Mouse (Mus musculus) left cerebral cortex, postnatal 4 days (tissue): ENCODE data around the gene Cep128. TPM values are rescaled to one million over a fixed set of nuclear protein-coding genes. Genes with fewer than 3 reads are reported as not detected.
A peak's percentile ranks its signal among the peaks of the same experiment; 100 is the strongest.
"Not testable (repeated sequence)": the region's sequence is repeated elsewhere in the genome, so short reads cannot be mapped to it uniquely, and the experiment has no call there.

Experiments
- DNase-seq: peaks from one replicate; pipeline ENCODE4 v3.0.0-alpha.2; 2022
- intact Hi-C: fragments of 180-260 bp; cut with DNase I; formaldehyde crosslinking; loops from one replicate; pipeline ENCODE4 v1.15.1; 2025
- total RNA-seq, 2 experiments: library from RNA; stranded (reverse); gene quantifications; 2 replicates each; pipeline ENCODE4 v1.2.3; 2021

Cep128 gene
- total RNA-seq: 1 to 10 TPM; 6.0 to 6.7 TPM

DNA sequence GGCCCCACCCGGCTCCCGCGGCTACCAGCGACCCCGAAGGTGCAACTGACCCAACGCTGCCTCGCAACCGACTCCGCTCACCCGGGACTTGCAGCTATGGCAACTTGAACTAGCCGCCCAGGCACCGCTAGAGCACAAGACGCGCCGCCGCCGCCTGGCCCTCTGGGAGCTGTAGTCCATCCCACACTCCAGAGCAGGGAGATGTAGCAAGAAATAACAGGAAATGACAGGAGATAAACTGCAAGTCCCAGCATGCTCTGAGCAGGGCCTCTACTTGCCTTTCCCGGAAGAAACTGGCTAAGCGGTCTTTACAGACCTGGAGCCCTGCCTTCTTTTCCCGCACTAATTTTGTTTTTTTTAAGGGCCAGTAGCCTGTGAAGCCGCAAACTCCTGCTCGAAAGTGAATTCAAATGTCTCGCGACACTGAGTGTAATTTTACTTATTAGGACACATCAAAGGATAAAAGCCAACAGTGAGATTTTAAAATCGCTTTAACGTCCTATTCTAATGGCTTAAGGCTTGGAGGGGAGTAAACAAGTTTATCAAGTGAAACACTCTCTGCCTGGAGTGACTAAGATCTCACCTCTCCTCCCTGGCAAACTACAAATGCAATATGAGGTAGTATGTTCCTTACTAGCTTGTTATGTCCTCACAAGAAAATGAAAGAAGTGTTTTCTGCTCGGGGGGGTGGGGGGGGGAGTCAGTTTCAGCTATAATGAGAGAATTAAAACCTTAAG, at the start of gene Cep128, which contains the start of gene Tshr:
TSS of gene Cep128 (minus strand) at position 129 of the 737 bp plus-strand sequence.
TSS of gene Tshr (plus strand) at position 283 of the 737 bp plus-strand sequence.
- intact Hi-C loops: no loop called here
- DNase-seq: peak; percentile 95

- intact Hi-C loops: no loop called here
- DNase-seq: no peak
These were observed 42.9 kb upstream of the Cep128 start for GRCm38 (mm10) chr12:91427129-91427528.

GRCm38 (mm10) chr12:91426499-91426898, 42.3 kb upstream of the Cep128 start:
- DNase-seq: no peak
- intact Hi-C loops: no loop called here

- intact Hi-C loops: no loop called here
- DNase-seq: peak; percentile 21
These were observed 39.1 kb upstream of the Cep128 start for GRCm38 (mm10) chr12:91423125-91423820.

DNA sequence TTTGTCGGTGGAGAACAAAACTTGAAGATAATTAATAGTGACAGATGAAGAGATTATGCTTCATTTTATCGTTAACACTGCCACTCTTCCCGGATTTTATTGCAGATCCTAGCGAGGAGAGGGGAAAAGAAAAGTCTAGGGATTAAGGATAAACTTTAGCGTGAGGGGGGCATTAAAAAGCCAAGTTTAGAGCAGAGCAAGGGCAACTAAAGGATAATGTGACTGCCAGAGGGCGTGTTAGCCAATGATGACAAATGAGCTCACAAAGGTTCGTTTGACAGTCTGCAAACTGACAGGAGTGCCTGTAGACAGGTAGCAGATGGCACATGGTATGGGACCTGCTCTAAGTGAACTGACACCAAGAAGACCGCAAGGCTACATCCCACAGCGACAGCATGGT, 37.1 kb upstream of the Cep128 start:
- intact Hi-C loops: no loop called here
- DNase-seq: no peak

GRCm38 (mm10) chr12:91418791-91419190, 34.6 kb upstream of the Cep128 start:
- intact Hi-C loops: no loop called here
- peak; percentile 69 for DNase-seq

GRCm38 (mm10) chr12:91416828-91417227, 32.6 kb upstream of the Cep128 start:
- intact Hi-C loops: no loop called here
- no peak for DNase-seq

DNA sequence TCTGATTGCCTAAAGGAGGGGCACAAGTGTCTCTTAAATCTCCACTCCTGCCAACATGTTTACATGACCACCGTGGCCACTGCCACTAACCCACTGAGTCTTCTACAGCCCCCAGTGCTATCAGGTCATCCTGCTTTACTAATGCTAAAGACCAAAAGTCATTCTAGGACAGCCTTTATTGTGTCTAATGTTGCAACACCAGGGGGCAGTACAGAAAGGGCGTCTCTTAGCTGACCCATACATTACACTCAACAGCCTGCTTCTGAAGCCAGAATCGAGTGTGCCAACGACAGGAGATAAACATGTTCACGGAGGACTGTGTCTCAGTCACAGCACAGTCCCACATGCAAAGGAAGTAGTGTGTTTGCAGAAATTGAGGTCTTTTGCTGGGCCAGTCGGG, 30.9 kb upstream of the Cep128 start:
- intact Hi-C loops: no loop called here
- no peak for DNase-seq

DNA sequence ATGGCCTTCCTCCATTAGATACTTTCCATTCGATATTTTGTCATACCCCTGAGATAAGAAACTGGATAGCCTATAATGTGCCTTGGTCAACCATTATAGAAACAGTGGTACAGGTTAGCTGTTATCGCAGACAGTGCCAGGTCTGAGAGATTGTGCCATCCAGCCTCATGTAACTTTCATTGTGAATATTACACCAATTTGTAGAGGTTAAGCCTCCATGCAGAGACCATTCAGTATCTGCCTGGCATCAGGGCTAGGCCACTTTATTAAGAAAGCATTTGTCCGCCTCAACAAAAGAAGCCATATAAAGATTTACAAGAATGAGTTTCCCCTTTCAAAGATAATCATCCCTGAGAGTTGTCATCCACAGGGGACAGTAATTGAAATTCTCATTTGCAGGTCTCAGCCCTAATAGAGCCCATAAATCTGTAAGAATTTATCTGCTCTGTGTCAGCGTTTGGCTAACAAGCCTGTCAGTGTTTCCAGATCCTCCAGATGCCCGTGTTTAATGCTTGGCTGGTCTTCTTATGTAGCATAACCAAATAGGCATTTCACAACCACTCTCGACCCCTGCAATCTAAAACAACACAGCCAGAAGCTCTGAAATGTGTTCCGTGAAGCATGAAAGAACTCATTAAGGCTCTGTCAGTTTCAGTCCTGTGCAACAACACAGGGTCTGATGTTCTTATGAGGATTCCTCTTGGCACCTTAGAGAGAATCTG, 28.4 kb upstream of the Cep128 start:
- DNase-seq: peak; percentile 48

DNA sequence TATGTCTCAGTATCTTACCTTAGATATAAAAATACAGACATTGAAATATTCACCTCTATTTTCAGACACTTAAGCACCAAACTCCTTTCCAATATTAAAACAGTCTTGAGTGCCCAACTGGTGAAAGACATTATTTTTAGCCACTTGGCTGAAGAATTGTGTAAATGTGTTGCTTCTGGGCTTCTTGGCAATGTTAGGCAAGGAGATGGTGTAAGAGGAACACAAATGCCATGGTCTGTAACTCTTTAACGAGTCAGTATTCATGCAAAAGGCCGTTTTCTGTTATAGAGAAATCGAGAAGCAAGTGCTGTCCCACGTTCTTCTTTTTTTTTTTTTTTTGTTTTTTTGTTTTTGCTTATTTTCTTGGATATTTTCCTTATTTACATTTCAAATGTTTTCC, 26.1 kb upstream of the Cep128 start:
- intact Hi-C loops: no loop called here
- DNase-seq: no peak

More for the DNA sequence above, 28.4 kb upstream of the Cep128 start:
- intact Hi-C loops: no loop called here

- no peak for DNase-seq
- intact Hi-C loops: loop anchor here (5.0 kb wide), 1 partner anchor 396 kb away; no protein-coding TSS in a partner anchor
These were observed 16.8 kb upstream of the Cep128 start for GRCm38 (mm10) chr12:91401049-91401352.

DNA sequence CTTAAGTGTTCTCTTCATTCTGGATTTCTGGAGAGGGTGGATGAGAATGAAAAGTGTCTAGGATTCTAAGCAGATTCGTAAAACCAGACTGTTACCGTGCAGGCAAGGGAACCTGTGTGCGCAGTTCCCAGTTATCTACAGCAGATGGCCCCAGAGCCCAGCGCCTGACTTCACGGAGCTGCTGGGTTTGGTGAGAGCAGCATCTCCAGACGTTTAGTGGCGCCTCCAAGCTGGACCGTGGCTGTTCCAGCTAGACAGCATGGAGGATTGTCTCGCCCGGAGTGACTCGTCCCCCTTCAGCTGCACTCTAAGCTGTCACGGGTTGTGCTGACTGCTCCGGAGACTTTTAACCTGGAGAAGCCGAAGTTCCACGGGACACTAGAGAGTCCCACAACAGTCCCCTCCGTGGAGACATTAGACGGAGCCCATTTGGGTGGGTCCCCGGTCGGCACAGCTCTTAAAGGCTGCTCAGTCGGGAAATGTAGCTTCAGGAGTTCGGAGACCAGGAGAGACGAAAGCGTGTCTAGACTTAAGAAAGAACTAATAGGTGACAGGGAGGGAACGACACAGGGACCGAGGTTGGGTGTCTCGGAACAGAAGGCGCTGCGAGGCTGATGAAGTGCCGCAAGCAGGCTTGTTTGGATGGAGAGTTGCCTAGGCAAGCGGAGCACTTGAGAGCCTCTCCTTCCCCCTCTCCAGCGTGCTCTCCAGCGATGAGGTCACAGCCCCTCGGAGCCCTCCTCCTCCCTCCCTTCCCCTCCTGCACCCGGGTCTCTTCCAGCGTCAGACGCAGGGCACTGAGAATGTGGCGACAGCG, 16.2 kb upstream of the Cep128 start:
- peak; percentile 82 for DNase-seq

GRCm38 (mm10) chr12:91383516-91384264, 519 bp downstream of the Cep128 start:
- peak; percentile 21 for DNase-seq
- intact Hi-C loops: no loop called here

More for the DNA sequence above, 16.2 kb upstream of the Cep128 start:
- intact Hi-C loops: loop anchor here (5.0 kb wide), 1 partner anchor 397 kb away; no protein-coding TSS in a partner anchor

GRCm38 (mm10) chr12:91369173-91369572, 15.0 kb downstream of the Cep128 start:
- intact Hi-C loops: no loop called here
- no peak for DNase-seq

DNA sequence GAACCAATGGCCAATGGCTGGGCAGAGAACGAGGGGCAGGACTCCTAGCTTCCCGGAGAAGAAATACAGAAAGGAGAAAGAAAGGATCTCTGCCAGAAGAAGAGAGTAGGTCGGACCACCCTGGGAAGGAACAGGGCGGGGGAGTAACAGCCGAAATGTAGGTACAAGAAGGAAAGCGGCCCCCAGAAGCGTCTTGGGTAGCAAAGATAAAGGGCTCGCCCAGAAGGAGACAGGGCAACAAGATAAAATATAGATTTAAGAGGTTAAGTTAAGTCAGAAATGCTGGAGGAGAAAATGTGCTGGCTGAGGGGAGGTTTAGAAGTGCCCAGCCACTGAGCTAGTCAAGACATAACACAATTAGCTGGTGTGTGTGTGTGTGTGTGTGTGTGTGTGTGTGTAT, 30.4 kb downstream of the Cep128 start:
- no peak for DNase-seq
- intact Hi-C loops: no loop called here

DNA sequence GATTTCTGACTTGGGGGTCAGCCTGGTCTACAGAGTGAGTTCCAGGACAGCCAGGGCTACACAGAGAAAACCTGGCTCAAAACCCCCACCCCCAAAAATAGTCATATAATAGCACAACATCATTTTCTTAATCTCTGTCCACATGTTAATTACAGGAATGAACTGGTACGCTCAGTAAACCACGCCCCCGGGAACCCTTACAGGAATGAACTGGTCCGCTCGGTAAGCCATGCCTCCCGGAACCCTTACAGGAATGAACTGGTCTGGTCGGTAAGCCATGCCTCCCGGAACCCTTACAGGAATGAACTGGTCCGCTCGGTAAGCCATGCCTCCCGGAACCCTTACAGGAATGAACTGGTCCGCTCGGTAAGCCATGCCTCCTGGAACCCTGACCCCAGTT, 45.6 kb downstream of the Cep128 start:
- intact Hi-C loops: not testable (repeated sequence)

DNA sequence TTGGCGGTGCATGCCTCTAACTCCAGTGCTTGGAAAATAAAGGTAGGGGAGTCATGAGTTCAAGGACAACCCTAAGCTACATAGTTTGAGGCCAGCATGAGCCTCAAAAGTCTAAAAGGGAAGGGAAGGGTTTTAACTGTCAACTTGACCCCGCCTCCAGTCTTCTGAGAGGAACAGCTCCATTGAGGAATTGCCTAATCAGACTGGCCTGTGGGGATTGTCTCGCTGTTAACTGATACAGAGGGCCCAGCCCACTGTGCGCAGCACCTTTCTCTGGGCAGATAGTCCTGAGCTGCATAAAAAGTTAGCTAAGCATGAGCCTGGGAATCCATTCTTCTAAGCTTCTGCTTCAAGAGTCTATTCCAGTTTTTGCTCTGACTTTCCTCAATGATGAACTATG, 56.7 kb downstream of the Cep128 start:
- no peak for DNase-seq
- intact Hi-C loops: loop anchor here (10.0 kb wide), 2 partner anchors 1513 to 1823 kb away; no protein-coding TSS in a partner anchor

More for the DNA sequence above, 45.6 kb downstream of the Cep128 start:
- DNase-seq: not testable (repeated sequence)

DNA sequence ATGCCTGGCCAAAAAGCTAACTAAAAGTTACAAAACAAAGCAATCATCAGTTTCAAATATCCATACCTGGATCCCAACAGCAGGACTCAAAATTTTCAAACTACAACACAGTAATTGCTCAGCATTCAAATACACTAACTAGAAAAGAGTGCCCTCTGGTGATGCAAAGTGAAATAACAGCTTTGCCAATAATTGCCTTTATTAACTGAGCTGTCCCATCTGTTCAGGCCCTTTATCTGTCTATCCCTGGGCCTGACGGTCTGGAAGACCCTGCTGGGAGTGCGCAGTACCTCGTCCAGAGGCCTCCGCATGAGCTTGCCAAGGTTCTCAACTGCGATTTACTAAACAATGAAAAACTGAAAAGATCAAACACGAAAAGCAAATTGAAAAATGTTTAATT, 58.1 kb downstream of the Cep128 start:
- intact Hi-C loops: loop anchor here (10.0 kb wide), 2 partner anchors 1511 to 1821 kb away; no protein-coding TSS in a partner anchor
- DNase-seq: peak; percentile 45

DNA sequence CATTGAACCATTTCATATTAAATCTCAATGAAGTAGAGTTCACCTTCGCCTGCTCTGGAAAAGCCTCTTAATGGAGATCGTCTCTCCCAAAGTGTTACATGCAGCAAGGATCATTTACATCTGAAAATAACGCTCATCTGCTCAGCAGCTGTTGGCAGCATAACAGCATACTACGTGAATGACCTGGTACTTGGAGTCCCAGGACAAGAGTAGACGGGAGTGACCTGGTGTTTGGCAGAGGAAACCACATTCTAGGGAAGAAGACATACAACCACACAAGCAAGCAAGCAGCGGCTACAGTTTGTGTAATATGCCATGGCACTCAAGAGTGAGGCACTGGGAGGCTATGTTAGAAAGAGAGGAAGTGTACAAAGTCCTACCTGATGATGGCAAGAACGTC, 69.2 kb downstream of the Cep128 start:
- intact Hi-C loops: loop anchor here (10.0 kb wide), 1 partner anchor 580 kb away; the partner anchor contains the start of gene Dio2

More for the DNA sequence above, 69.2 kb downstream of the Cep128 start:
- no peak for DNase-seq
